Mouse (Mus musculus) common myeloid progenitor, adult 5-6 weeks (primary cell): ENCODE data around the gene Cd79a. TPM values are rescaled to one million over a fixed set of nuclear protein-coding genes. Genes with fewer than 3 reads are reported as not detected.
"Not testable (repeated sequence)": the region's sequence is repeated elsewhere in the genome, so short reads cannot be mapped to it uniquely, and the experiment has no call there.

ENCODE experiments used
- ATAC-seq: replicated peaks from 2 replicates; pipeline ENCODE4 v1.8.0; 2016; ENCODE audit warnings: low read depth, mild to moderate bottlenecking, moderate TSS enrichment, inconsistent platforms; ENCODE audit not compliant: poor library complexity, severe bottlenecking
- total RNA-seq: library from RNA; stranded (forward); fragments of 200-1000, 187-1606 nt; gene quantifications from 2 replicates; pipeline ENCODE4 v1.2.3, GENCODE M21; 2017

Gene Cd79a
- total RNA-seq, 1 experiment from 2014 or later, result not detected

DNA sequence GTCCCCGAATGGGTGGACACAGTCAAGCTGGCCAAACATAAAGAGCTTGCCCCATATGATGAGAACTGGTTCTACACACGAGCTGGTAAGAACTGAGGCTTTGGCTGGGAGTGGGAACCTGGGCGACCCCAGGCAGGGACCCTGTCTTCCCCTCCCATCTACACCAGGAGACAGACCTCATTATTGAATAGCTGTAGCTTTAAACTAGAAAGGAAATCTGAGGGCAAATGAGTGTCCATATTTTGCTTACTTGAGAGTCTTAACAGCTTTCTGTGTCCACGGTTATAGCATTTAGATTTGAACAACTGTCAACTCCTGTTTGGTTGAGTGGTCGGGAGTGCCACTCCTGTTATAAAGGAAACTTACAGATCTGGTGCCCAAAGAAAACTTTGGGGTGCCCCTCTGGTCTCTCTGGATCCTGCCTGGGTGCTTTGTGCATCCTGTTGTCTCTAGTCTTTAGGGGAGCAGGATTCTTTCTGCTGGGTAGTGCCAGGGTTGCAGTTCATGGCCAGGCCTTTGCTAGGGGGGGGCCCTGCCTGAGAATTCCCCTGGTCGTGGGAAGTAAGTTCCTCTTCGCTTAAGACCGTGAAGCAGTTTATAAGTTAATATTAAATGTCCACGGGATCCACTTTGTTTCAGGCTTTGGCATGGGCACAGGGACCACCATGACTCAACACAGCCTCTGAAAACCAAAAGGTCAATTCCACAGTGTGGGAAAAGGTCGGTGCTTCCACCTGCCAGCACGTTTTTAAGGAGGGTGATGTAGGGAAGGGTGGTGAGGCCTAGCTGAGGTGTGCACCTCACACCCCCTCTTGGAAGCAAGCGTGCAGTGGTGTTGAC, 11.5 kb upstream of the Cd79a start:
- ATAC-seq, result no peak

DNA sequence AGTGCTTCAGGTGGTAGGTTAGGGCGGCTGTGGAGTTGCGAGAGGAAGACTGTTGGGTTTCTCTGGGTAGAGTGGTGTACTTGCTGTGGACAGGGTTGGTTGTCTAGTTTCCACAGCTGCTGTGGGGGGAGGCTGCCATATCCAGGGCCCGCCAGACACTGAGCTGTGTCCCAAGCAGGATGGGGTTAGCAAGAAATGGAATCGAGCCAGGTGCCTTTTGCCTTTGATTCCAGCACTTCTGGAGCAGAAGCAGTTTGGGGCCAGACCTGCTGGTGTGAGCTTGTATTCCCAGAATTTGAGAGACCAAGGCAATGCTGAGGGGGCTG, 10.9 kb upstream of the Cd79a start:
- ATAC-seq, result no peak

DNA sequence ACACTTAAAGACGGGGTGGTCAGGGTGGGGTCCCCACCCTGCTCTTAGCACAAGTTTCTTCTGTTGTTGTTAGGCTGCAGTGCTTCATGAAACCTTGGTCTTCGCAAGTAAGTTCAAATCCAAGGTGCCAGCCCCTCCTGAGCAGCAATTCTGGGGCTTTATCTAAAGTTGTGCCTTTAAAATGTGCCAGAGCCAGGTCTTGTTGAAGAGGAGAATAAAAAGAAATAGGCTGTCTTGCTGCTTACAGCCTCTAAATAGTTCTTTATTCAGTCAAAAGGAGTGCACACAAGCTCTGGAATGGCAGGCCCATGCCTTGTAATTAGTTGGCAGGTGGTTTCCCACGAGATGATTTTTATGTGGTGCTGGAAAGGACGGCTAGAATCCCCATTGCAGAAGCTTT, 10.1 kb upstream of the Cd79a start:
- ATAC-seq, result no peak

DNA sequence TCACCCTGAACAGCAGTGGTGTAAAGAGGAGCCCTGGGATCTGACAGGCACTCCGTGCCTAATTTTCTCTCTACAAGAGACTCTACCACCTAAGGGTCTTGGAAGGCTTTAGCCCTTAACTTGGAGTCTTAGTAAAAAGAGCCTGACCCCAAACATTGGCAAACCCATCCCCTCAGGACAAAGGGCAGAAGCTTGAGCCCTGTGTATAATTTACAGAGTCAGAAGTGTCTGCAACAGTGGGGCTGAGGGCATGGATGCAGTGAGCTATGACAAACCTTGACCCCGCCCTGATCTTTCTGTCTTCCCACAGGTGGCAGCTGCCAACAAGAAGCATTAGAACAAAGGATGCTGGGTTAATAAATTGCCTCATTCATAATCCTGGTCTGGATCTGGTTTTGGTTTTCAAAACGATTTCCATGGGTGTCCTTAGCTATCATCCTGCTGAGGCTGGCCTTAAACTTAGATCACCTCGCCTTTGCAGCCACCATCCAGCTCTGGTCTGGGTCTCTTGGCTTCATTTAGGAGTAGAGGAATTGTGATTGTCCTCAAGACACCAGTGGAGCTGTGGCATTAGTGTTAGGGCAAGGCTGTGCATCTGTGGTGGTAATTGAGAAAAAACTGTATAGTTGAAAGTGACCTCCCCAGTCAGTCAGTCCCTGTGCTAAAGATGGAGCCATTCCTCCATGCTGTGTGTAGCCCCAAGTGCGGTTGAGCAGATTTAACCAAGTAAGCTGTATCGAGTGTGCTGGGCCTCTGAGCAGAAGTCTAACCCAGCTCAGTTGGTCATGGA, 7.6 kb upstream of the Cd79a start:
- ATAC-seq, result no peak

DNA sequence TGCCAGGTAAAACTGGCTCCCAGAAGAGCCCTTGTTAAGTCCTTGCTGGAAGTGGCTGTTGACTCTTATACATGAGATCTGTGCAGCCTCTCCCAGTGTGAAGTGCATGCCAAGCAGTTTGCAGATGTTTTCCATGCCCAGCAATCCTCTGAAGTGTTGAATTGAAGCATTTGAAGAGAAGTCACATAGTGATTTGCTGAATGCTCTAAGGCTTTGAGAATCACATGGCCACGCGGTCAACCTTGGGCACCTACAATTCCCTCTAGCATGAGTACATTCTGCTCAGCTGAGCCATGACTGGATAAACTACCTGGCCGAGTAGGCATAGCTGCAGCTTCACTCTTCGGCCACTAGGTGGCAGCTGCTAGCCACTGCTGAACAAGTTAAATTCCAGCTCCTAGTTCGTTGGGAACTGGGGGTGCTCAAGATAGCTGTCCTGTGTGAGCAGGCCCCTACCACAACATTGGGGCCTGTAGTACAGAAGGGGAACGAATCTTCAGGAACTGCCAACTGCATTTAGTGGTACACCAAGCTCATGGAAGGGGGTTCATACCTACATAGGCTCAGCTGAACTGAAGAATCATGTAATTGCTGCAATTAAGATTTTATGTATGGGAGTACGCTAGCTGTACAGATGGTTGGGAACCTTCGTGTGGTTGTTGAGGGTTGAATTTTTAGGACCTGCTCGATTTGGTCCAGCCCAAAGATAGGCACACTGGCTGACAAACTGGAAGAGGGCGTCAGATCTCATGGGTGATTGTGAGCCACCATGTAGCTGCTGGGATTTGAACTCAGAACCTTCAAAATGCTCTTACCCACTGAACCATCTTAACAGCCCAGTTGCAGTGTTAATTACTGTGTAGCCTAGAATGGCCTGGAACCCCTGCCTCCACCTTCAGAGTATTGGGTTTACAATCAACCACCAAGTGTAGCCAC, 6.6 kb upstream of the Cd79a start:
- peak; percentile 83 for ATAC-seq

DNA sequence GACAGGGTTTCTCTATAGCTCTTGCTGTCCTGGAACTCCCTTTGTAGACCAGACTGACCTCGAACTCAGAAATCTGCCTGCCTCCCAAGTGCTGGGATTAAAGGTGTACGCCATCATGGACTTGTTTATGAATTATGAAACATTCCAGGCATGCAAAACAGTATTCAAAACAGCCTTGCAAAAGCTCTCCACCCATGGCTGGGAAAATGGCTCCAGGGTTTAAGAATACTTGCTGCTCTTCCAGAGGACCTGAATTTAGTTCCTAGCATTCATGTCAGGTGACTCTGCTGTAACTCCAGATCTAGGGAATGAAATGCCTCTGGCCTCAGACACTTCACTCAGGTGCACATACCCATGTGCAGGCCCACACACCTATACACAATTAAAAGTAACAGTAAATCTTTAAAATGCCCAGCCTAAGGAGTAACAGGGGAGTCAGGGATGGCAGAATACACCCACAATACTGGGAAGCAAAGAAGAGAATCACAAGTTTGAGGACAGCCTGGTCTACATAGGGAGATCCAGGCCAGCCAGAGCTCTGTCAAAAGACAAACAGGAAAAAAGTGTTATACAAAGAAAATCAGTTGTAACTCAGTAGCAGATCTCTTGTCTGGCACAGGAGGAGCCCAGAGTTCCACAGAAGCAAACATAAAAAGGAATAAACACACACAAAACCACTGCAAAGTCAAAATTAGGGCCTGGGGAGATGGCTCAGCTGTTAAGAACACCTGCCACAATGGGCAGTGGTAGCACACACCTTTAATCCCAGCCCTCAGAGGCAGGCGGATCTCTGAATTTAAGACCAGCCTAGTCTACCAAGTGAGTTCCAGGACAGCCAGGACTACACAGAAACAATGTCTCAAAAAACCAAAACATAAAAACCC, 5.7 kb upstream of the Cd79a start:
- no peak for ATAC-seq

DNA sequence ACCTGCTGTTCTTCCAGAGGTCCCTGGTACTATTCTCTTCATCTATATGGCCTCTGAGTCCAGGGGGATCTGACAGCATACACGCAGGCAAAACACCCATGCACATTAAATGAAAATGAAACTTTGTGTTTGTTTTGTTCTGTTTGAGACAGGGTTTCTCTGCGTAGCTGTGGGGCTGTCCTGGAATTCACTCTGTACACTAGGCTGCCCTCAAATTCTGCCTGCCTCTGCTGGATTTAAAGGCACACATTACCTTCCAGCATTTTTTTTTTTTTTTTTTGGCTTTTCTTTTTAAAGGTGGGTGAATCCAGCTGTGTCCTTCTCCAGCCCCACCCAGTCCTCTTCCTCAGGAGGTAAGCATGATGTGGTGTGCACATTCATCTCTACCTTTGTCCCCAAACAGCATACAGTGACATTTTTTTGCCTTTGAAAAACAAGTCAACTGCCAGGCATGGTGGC, 5.0 kb upstream of the Cd79a start:
- no peak for ATAC-seq

DNA sequence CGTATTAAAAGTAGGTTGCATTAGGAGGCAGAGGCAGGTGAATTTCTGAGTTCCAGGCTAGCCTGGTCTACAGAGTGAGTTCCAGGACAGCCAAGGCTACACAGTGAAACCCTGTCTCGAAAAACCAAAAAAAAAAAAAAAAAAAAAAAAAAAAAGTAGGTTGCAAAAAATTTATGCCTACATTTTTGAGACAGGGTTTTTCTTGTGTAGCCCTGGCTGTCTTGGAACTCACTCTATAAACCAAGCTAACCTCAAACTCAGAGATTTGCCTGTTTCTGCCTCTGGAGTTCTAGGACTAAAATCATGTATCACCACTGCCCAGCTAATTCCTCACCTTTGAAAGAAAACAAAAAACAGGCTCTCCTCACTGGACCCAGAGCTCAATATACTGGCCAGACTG, 1.4 kb upstream of the Cd79a start:
- not testable (repeated sequence) for ATAC-seq

DNA sequence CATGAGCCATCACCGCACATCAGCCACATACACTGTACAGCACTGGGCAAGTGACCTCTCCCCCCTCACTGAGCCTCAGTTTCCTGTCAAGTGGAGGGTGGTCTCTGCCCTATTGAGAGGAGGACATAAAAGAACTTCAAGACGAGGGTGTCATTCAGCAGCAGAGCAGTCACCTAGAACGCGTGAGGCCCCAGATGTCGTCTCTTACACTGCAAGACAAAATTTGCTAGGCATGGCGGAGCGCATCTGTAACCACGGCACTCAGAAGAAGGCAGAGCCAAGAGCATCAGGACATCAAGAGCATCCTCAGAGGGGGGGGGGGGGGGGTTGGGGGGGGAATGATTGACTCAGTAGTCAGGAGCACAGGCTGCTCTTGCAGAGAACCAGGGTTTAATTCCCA, 912 bp upstream of the Cd79a start:
- ATAC-seq, result no peak

DNA sequence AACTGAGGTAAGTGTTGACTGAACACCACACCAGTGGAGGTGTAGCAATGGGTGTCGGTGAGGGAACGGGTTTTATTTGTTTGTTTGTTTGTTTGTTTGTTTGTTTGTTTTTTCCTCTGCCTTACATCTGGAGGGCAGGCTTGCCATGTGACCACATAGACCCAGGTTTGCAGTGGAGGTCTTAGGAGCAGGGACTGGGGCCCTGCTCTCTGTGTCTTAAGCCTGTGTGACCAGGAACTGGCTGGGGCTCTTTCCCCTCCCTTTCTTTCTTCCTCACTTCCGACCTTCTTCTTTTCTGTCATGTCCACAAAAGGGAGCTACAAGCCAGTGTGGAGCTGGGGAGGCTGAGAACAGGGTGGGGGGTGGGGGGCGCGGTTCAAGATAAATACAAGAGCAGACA, 778 bp downstream of the Cd79a start:
- ATAC-seq, result no peak

DNA sequence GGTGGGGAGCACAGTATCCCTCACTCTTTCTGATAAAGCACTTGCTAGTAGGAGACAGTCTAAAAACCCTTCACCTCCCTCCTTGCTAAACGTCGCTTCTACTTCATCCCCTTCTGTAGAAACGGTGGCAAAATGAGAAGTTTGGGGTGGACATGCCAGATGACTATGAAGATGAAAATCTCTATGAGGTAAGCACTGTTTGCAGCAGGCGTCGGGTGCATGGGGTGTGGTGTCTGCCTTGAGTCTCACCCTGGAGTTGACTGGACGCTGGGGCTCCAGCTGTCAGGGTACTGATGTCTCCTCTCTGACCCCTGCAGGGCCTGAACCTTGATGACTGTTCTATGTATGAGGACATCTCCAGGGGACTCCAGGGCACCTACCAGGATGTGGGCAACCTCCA, 3.9 kb downstream of the Cd79a start:
- ATAC-seq, result no peak

DNA sequence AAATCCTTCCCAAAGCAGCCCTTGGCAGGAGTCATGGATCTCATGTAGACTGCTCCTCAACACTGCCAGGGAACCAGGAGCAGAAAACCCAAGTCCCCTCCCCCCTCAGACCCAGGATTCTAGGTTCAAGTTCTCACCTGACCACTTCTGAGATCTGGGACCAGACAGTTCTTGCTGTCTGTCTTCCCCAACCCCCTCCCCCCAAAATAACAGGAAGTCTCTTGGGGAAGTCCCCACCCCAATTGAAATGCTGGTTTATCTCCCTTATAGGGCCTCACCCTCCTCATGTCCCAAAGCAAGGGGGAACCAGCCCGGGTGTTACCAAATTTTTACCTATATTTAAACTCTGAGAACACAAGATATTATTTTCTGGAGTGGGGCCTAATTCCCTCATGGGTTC, 4.7 kb downstream of the Cd79a start:
- no peak for ATAC-seq

DNA sequence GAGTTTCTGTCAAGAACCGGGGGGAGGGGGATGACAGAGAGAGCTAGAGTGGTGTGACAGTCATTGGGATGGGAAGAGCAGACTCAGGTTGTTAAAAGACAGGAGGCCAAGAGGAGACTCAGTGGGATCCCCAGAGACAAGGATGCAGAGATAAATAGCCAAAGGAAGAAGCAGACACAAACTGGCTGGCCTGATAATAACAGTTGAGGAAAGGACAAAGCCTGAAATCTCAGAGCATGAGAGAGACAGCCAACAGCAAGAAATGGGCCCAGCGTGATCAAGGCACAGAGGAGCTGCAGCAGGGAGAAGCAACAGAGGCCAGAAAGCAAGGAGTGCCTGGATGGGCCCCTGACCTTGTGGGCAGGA, 5.1 kb downstream of the Cd79a start:
- ATAC-seq, result no peak

DNA sequence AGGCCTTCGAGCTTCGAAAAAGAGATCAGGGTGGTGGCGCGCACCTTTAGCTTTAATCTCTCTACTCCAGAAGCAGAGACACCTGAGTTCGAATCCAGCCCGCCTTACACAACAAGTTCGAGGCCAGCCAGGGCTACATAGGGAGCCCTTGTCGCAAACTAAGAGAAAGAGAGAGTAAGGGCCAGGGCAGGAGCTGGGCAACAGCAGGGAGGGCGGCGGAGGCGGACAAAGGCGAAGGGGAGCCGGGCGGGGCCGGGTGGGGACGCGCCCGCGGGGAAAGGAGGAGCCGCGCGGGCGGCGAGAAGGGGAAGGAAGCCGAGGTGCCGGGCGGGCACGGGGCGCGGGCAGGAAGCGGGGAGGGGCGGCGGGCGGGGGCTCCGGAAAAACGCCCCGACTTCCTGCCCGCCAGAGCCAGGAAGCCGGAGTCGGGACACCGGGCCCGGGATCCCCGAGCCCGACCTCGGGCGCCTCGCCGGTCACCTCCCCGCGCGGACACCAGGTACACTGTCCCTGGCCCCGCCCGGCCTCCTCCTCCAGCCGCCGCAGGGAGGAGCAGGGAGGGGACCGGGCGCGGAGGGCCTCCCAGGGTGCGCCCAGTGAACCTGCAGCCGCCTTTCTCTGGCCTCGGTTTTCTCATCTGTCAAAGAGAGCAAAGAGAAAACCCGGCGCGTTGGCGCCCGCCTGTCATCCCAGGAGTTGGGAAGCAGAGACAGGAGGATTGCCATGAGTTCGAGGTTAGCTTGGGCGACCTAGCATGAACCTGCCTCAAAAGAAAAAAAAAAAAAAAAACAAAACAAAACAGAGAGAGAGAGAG, 5.7 kb downstream of the Cd79a start, which contains the start of gene Arhgef1:
Arhgef1 (plus strand) TSS at position 283 of the 814 bp plus-strand sequence.
- 0 out of 2 replicates have a peak, but pooled peaks have one; percentile 4 for ATAC-seq

DNA sequence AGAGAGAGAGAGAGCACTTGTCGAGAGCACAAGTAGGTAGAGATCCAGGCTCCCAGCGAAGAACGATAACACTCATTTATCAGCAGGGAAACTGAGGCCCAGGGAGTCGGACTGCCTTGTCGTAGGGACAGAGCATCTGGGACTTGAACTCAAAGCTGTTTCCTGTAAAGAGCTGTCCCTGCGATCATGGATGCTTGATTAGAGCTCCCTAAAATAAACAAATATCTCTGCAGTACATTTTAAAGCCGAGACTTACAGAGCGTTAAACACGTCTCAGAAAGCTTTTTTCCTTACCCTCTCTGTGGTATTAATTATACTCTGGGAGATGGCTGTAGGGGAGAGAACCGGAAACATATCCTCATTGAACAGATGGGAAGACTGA, 6.3 kb downstream of the Cd79a start:
- no peak for ATAC-seq

DNA sequence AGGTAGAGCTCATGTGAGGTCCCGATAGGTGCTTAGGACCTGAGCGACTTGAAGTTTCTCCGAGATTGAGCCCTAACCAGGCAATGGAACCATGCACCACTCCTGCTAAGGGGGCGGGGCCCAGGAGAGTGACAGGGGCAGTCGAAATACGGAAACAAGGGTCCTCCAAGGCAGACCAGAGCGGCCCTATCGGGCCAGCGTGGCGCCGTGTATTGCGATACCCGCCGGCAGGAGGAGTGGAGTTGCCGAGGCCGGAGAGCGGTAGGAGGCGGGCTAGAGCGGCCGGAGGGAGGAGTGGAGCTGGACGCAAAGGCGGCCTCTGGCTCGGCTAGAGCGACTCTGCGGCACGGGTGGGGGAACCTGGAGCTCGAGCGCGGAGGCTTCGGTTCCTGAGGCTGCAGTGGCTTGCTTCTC, 6.9 kb downstream of the Cd79a start:
- ATAC-seq, result peak; percentile 79

DNA sequence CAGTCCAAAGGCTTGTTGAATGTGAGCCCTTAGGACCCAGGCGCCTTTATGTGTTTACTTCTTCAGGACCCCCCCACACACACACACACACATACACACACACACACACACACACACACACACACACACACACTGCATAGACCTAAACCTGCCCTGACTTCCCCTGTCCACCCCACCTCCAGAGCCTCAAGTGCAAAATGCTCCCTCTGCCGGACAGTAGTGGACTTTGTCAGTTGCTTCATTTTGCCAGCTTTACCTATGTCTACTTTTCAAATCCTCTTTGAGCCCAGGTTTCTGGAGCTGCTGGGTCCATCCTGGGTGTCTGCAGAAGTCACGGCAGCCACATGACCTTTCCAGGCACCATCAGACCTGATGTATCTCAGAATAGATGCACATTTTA, 7.8 kb downstream of the Cd79a start:
- peak; percentile 36; the same call in 1 of the 2 replicates for ATAC-seq

DNA sequence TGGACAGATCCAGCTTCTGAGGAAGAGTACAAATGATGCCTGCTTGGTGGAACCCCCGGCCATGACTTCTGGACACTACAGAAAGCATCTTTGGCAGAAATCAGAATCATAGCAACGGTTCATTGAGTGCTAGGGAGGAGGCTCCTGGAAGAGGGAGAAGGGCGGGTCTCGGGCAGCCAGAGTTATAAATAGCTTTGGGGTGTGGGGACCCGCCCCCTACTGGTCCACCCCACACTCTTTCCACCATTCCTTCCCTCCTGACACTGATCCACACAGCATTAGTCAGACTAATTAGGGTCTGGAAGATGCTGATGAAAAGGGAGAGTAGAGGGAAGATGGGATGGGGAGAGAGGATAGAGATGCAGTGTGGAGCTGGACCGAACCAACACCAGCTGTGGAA, 9.4 kb downstream of the Cd79a start:
- ATAC-seq, result no peak
